ENCODE assay signal across 8 mouse cellular contexts in the genomic region with DNA sequence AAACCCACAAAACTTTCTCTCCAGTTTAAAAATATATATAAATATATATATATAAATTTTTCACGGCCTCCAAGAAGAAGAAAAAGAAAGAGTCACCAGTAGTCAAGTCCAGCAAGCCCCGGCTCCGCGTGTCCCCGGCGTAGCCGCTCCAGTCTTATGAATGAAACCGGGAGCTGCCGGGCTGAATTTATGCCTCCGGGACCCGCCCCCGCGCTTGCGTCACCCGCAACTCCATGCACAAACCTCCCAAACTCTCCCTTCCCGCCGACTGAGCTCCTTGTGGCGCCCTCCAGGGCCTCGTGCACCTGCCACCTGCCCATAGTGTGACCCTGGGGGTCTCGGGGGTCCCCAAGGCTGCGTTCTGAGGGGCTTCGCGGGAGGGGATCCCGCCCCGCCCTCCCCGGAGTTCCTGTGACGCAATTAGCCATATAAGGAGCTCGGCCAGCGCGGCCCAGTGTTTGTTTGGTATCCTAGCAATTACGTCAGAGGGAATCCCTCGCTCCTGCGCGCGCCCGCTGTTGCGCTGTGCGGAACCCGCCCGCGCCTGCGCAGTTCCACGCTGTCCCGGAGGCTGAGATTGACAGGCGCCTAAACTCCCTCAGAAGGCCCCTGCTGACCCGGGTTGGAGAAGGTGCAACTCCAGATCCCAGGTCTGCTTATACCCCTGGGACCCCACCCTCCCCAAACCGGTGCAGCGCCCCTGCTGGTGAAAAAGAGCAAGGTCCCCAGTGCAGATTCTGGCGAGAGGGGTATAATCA. TPM values are rescaled to one million over a fixed set of nuclear protein-coding genes. Genes with fewer than 3 reads are reported as not detected.
DNase-seq lines count a peak whose midpoint lies in the region; ATAC-seq and TF ChIP-seq lines count a peak whose summit lies in the region.

A gene (minus strand): TSS at position 168 of the 758 bp plus-strand sequence.

- peak within 1 kb of the TSS; percentile 67 for H3K9ac ChIP-seq in heart, embryonic 12.5 days
- H3K9ac ChIP-seq in kidney, postnatal 0 days (ENCODE audit: low read depth, low read length) = peak within 1 kb of the TSS; percentile 55
- peak within 1 kb of the TSS; percentile 59 for H3K9ac ChIP-seq in liver, adult 2 months (ENCODE audit: low read depth, low read length)

- no peaks in the 10 kb centered on the region for H3K36me3 ChIP-seq in erythroblast, embryonic 14.5 days (ENCODE audit: control insufficient read depth)
- no peaks in the 10 kb centered on the region for H3K36me3 ChIP-seq in heart, embryonic 12.5 days
- H3K36me3 ChIP-seq in kidney, postnatal 0 days (ENCODE audit: insufficient read depth, low read length) = no peaks in the 10 kb centered on the region
- H3K36me3 ChIP-seq in liver, adult 2 months (ENCODE audit: control insufficient read depth, insufficient read depth, low read length) = no peaks in the 10 kb centered on the region

- TF ChIP-seq POLR2A in liver, adult 2 months (IDR thresholded peaks at IDR 0.05; ENCODE audit: extremely low read depth, insufficient read depth, low read length) = no peak

- ATAC-seq in heart, embryonic 12.5 days (ENCODE audit: insufficient number of reproducible peaks, low FRiP score) = peak; percentile 86
- peak; percentile 89 for ATAC-seq in kidney, postnatal 0 days (replicated peaks; ENCODE audit: low FRiP score, low read depth)
- ATAC-seq in monocyte, adult 5-6 weeks (replicated peaks; ENCODE audit: insufficient number of reproducible peaks, low FRiP score, low TSS enrichment, poor library complexity, severe bottlenecking) = peak; percentile 58

- H3K4me2 ChIP-seq in heart, embryonic 12.5 days = peak within 1 kb of the TSS; percentile 100
- peak within 1 kb of the TSS; percentile 86 for H3K4me2 ChIP-seq in kidney, postnatal 0 days (ENCODE audit: low read length)

- peaks cover 3% of the 10 kb centered on the region; the same call in 1 of the 2 replicates for H3K9me3 ChIP-seq in erythroblast, embryonic 14.5 days (ENCODE audit: control insufficient read depth, low read length)
- no peaks in the 10 kb centered on the region for H3K9me3 ChIP-seq in heart, embryonic 12.5 days (replicated peaks)
- no peaks in the 10 kb centered on the region for H3K9me3 ChIP-seq in kidney, postnatal 0 days (replicated peaks; ENCODE audit: low read length)

- peak within 1 kb of the TSS; percentile 60; the same call in 1 of the 2 replicates for H3K27ac ChIP-seq in heart, embryonic 12.5 days (ENCODE audit: poor library complexity, severe bottlenecking)
- H3K27ac ChIP-seq in kidney, postnatal 0 days = no peak within 1 kb of the TSS
- peak within 1 kb of the TSS; percentile 51; the same call in 1 of the 2 replicates for H3K27ac ChIP-seq in liver, adult 2 months (replicated peaks; ENCODE audit: insufficient read depth, low read depth, low read length)

- DNase-seq in CD4-positive, CD25-positive, alpha-beta regulatory T cell, adult 2 months (ENCODE audit: low read depth, low spot score) = peak; percentile 98
- peak; percentile 87 for DNase-seq in brain, embryonic 18.5 days (ENCODE audit: low read depth, low spot score)
- DNase-seq in kidney, postnatal 0 days (ENCODE audit: low spot score) = peak; percentile 98
- peak; percentile 83 for DNase-seq in liver, adult 2 months (ENCODE audit: extremely low read depth, low read depth, low spot score)
- peak; percentile 94 to 95 for DNase-seq in spleen, postnatal 36 days (ENCODE audit: low spot score in 2 of 2)

- peak within 1 kb of the TSS; percentile 66 for H3K4me3 ChIP-seq in erythroblast, embryonic 14.5 days (replicated peaks)
- H3K4me3 ChIP-seq in heart, embryonic 12.5 days = peak within 1 kb of the TSS; percentile 73
- H3K4me3 ChIP-seq in kidney, postnatal 0 days (replicated peaks; ENCODE audit: low read depth, low read length) = peak within 1 kb of the TSS; percentile 52
- peak within 1 kb of the TSS; percentile 84 for H3K4me3 ChIP-seq in liver, adult 2 months (ENCODE audit: insufficient read depth, low read depth, low read length)

- TF ChIP-seq CTCF in kidney, postnatal 0 days (IDR thresholded peaks at IDR 0.05; ENCODE audit: low read depth) = peak; percentile 67
- TF ChIP-seq CTCF in liver, adult 2 months (IDR thresholded peaks at IDR 0.05; ENCODE audit: low read depth, low read length) = peak; percentile 37; the same call in 1 of the 2 replicates

- H3K79me2 ChIP-seq in liver, adult 2 months (ENCODE audit: control insufficient read depth, insufficient read depth, low read length) = no peaks in the 10 kb centered on the region

- WGBS in heart, embryonic 12.5 days = under 1% methylated on average over 49 of the region's 49 CpGs
- 1% methylated on average over 48 of the region's 49 CpGs for WGBS in kidney, postnatal 0 days
- WGBS in liver, adult 2 months = under 1% methylated on average over 48 of the region's 49 CpGs

- peaks cover 30% of the 10 kb centered on the region for H3K4me1 ChIP-seq in erythroblast, embryonic 14.5 days (ENCODE audit: control insufficient read depth)
- peaks cover 17% of the 10 kb centered on the region for H3K4me1 ChIP-seq in heart, embryonic 12.5 days (replicated peaks)
- peaks cover 13% of the 10 kb centered on the region; the same call in 1 of the 2 replicates for H3K4me1 ChIP-seq in kidney, postnatal 0 days (replicated peaks; ENCODE audit: insufficient read depth, low read length)
- H3K4me1 ChIP-seq in liver, adult 2 months (ENCODE audit: control insufficient read depth, insufficient read depth, low read length) = peaks cover 1% of the 10 kb centered on the region; the same call in 1 of the 2 replicates

- H3K27me3 ChIP-seq in erythroblast, embryonic 14.5 days (ENCODE audit: control insufficient read depth) = peaks cover 77% of the 10 kb centered on the region
- peaks cover 30% of the 10 kb centered on the region for H3K27me3 ChIP-seq in heart, embryonic 12.5 days (replicated peaks)
- peaks cover 8% of the 10 kb centered on the region for H3K27me3 ChIP-seq in kidney, postnatal 0 days (ENCODE audit: insufficient read depth, low read length)
- no peaks in the 10 kb centered on the region for H3K27me3 ChIP-seq in liver, adult 2 months (ENCODE audit: control insufficient read depth, insufficient read depth, low read length)

RNA-seq across cellular contexts. Expression of the gene that starts here (rescaled TPM):
- polyA plus RNA-seq in erythroblast, embryonic 14.5 days (2012) = 7.8 and 8.8 TPM in 2 replicates
- polyA plus RNA-seq in heart, embryonic 12.5 days (2016; fragmentation: Nextera tagmentation; extraction: Ambion mirVana) = 0.37 and 0.55 TPM in 2 replicates
- polyA plus RNA-seq in kidney, postnatal 0 days (2015; fragmentation: Nextera tagmentation; extraction: Ambion mirVana) = 0.11 TPM in 2 replicates
- 0.07 and 0.09 TPM in 2 replicates for total RNA-seq in liver, adult 2 months (2014; rRNA removed)
- 0.06 and 0.11 TPM in 2 replicates for polyA plus RNA-seq in liver, adult 2 months (2012; rRNA removed)
- 30.9 to 43.8 TPM (median 36.9 TPM) in 3 replicates for total RNA-seq in monocyte, adult 5-6 weeks (2017)

Comparison
In these comparisons a context has a peak if more than half of its experiments do, and no peak if none do; other contexts are left out.
1. RNA of the gene that starts here (total RNA-seq): 30.9 to 43.8 TPM in monocyte, adult 5-6 weeks; 0.07 to 0.09 TPM in liver, adult 2 months; every median in the first group is over 10 times any median in the second.
2. Peak in ATAC-seq, H3K4me3 ChIP-seq, H3K27ac ChIP-seq, H3K9ac ChIP-seq and H3K4me2 ChIP-seq in heart, embryonic 12.5 days; RNA of the gene not detected or under 1 TPM.
3. Peak in DNase-seq, ATAC-seq, H3K4me3 ChIP-seq, H3K9ac ChIP-seq and H3K4me2 ChIP-seq in kidney, postnatal 0 days; RNA of the gene not detected or under 1 TPM.
4. Peak in DNase-seq, H3K4me3 ChIP-seq, H3K27ac ChIP-seq and H3K9ac ChIP-seq in liver, adult 2 months; RNA of the gene not detected or under 1 TPM.
5. Peak in every context shown above with its lines, with median percentiles within 50 percentile points of each other: DNase-seq, H3K4me3 ChIP-seq, ATAC-seq and H3K9ac ChIP-seq.